Mouse (Mus musculus) heart, embryonic 11.5 days (tissue): ENCODE data around the gene Hip1r. TPM values are rescaled to one million over a fixed set of nuclear protein-coding genes. Genes with fewer than 3 reads are reported as not detected.

Source experiments
- ATAC-seq: fragments of 200-750 bp; cut with Nextera tagmentation; replicated peaks from 2 replicates; pipeline ENCODE4 v1.8.0; 2017; ENCODE audit warnings: moderate library complexity; ENCODE audit not compliant: insufficient number of reproducible peaks, low FRiP score, low TSS enrichment
- H3K27ac ChIP-seq: fragments of 300-500 bp; sonication (generic); 2 replicates; pipeline ENCODE4 v1.5.1; 2014; ENCODE audit warnings: mild to moderate bottlenecking, low read depth, low read length
- H3K27me3 ChIP-seq: fragments of 300-500 bp; sonication (generic); 2 replicates; pipeline ENCODE4 v1.6.1; 2014; ENCODE audit warnings: mild to moderate bottlenecking, low read length, mixed read lengths; ENCODE audit not compliant: control insufficient read depth, insufficient read depth
- H3K36me3 ChIP-seq: fragments of 300-500 bp; sonication (generic); 2 replicates; pipeline ENCODE4 v1.6.1; 2014; ENCODE audit warnings: mild to moderate bottlenecking, low read length, moderate library complexity, mixed read lengths; ENCODE audit not compliant: control insufficient read depth, insufficient read depth
- H3K4me1 ChIP-seq: fragments of 300-500 bp; sonication (generic); 2 replicates; pipeline ENCODE4 v1.6.1; 2014; ENCODE audit warnings: low read length; ENCODE audit not compliant: control insufficient read depth, insufficient read depth
- H3K4me2 ChIP-seq: fragments of 300-500 bp; sonication (generic); 2 replicates; pipeline ENCODE4 v1.6.1; 2014; ENCODE audit warnings: mild to moderate bottlenecking, moderate library complexity
- H3K4me3 ChIP-seq: fragments of 300-500 bp; sonication (generic); 2 replicates; pipeline ENCODE4 v1.5.1; 2014; ENCODE audit warnings: low read depth, low read length
- H3K9ac ChIP-seq: fragments of 300-500 bp; sonication (generic); 2 replicates; pipeline ENCODE4 v1.6.1; 2014; ENCODE audit warnings: mild to moderate bottlenecking, low read depth, low read length, moderate library complexity
- H3K9me3 ChIP-seq: fragments of 300-500 bp; sonication (generic); replicated peaks from 2 replicates; pipeline ENCODE4 v1.6.1; 2016; ENCODE audit warnings: low read length; ENCODE audit not compliant: control insufficient read depth
- WGBS: fragments of 180-500 bp; shearing (Covaris S2); extraction: QIAGEN DNeasy Blood & Tissue Kit; methylation state at CpG from one replicate; pipeline ENCODE4 v1.1.7; 2014; ENCODE audit not compliant: insufficient replicate concordance; 5-methylcytosine and 5-hydroxymethylcytosine counted together
- polyA plus RNA-seq: library from polyadenylated mRNA; unstranded; fragments of >200 nt; fragmentation: Nextera tagmentation; extraction: Ambion mirVana; gene quantifications from 2 replicates; pipeline ENCODE4 v1.2.1, GENCODE M21; 2014

Hip1r gene
- polyA plus RNA-seq, 1 experiment from 2014 or later: 2.7 TPM

GRCm38 (mm10) chr5:123938479-123938878 is 34.9 kb upstream of the Hip1r start:
- Histone ChIP-seq H3K27ac (no peak overlapping the region), H3K27me3 (no peaks in the 10 kb centered on the region), H3K9ac (no peak overlapping the region), H3K4me2 (no peak overlapping the region), H3K36me3 (no peaks in the 10 kb centered on the region), H3K4me1 (peaks cover 2% of the 10 kb centered on the region; the same call in 1 of the 2 replicates), H3K9me3 (no peaks in the 10 kb centered on the region), H3K4me3 (no peak overlapping the region)
- WGBS: 80% methylated on average over 5 of the region's 5 CpGs
- ATAC-seq: no peak

GRCm38 (mm10) chr5:123946546-123946945 is 26.9 kb upstream of the Hip1r start:
- H3K9ac ChIP-seq: no peak overlapping the region
- 70% methylated on average over 4 of the region's 4 CpGs for WGBS
- no peaks in the 10 kb centered on the region for H3K9me3 ChIP-seq
- H3K4me2 ChIP-seq: no peak overlapping the region
- H3K4me1 ChIP-seq: no peaks in the 10 kb centered on the region
- H3K4me3 ChIP-seq: no peak overlapping the region
- no peaks in the 10 kb centered on the region for H3K36me3 ChIP-seq
- no peak overlapping the region for H3K27ac ChIP-seq
- no peaks in the 10 kb centered on the region for H3K27me3 ChIP-seq
- no peak for ATAC-seq

GRCm38 (mm10) chr5:123947041-123947761 is 26.2 kb upstream of the Hip1r start:
- Histone ChIP-seq H3K9ac (no peak overlapping the region), H3K4me2 (no peak overlapping the region), H3K9me3 (no peaks in the 10 kb centered on the region), H3K27me3 (no peaks in the 10 kb centered on the region), H3K4me3 (no peak overlapping the region), H3K4me1 (no peaks in the 10 kb centered on the region), H3K27ac (no peak overlapping the region), H3K36me3 (no peaks in the 10 kb centered on the region)
- ATAC-seq: no peak
- WGBS: 50% methylated on average over 7 of the region's 7 CpGs

GRCm38 (mm10) chr5:123952365-123953045 is 20.9 kb upstream of the Hip1r start:
- H3K36me3 ChIP-seq: no peaks in the 10 kb centered on the region
- no peak overlapping the region for H3K4me3 ChIP-seq
- no peaks in the 10 kb centered on the region for H3K9me3 ChIP-seq
- H3K27me3 ChIP-seq: no peaks in the 10 kb centered on the region
- no peaks in the 10 kb centered on the region for H3K4me1 ChIP-seq
- WGBS: 57% methylated on average over 5 of the region's 5 CpGs
- H3K27ac ChIP-seq: no peak overlapping the region
- no peak overlapping the region for H3K4me2 ChIP-seq
- H3K9ac ChIP-seq: no peak overlapping the region
- ATAC-seq: no peak

- Histone ChIP-seq H3K27ac (no peak overlapping the region), H3K4me2 (no peak overlapping the region), H3K27me3 (no peaks in the 10 kb centered on the region), H3K4me3 (no peak overlapping the region), H3K9me3 (no peaks in the 10 kb centered on the region), H3K36me3 (no peaks in the 10 kb centered on the region), H3K9ac (no peak overlapping the region), H3K4me1 (no peaks in the 10 kb centered on the region)
- WGBS: 86% methylated on average over 8 of the region's 8 CpGs
- no peak for ATAC-seq
Observed at GRCm38 (mm10) chr5:123957213-123957612, 16.2 kb upstream of the Hip1r start.

- ATAC-seq: no peak
- Histone ChIP-seq H3K27me3 (no peaks in the 10 kb centered on the region), H3K36me3 (no peaks in the 10 kb centered on the region), H3K9me3 (no peaks in the 10 kb centered on the region), H3K27ac (no peak overlapping the region), H3K4me2 (no peak overlapping the region), H3K4me1 (no peaks in the 10 kb centered on the region), H3K9ac (no peak overlapping the region), H3K4me3 (no peak overlapping the region)
- 76% methylated on average over 3 of the region's 3 CpGs for WGBS
Observed at GRCm38 (mm10) chr5:123959018-123959417, 14.4 kb upstream of the Hip1r start.

GRCm38 (mm10) chr5:123960129-123960528 is 13.3 kb upstream of the Hip1r start:
- 73% methylated on average over 8 of the region's 8 CpGs for WGBS
- Histone ChIP-seq H3K27me3 (no peaks in the 10 kb centered on the region), H3K27ac (no peak overlapping the region), H3K4me2 (no peak overlapping the region), H3K9ac (no peak overlapping the region), H3K4me1 (no peaks in the 10 kb centered on the region), H3K36me3 (no peaks in the 10 kb centered on the region), H3K4me3 (no peak overlapping the region), H3K9me3 (no peaks in the 10 kb centered on the region)
- ATAC-seq: no peak

- H3K27me3 ChIP-seq: no peaks in the 10 kb centered on the region
- no peaks in the 10 kb centered on the region for H3K9me3 ChIP-seq
- H3K36me3 ChIP-seq: no peaks in the 10 kb centered on the region
- no peak for ATAC-seq
- H3K4me1 ChIP-seq: no peaks in the 10 kb centered on the region
- H3K9ac ChIP-seq: no peak overlapping the region
- H3K4me2 ChIP-seq: no peak overlapping the region
- no peak overlapping the region for H3K27ac ChIP-seq
- H3K4me3 ChIP-seq: no peak overlapping the region
- WGBS: 79% methylated on average over 12 of the region's 12 CpGs
Observed at GRCm38 (mm10) chr5:123961046-123961445, 12.4 kb upstream of the Hip1r start.

GRCm38 (mm10) chr5:123964208-123964607 is 9.2 kb upstream of the Hip1r start:
- no peaks in the 10 kb centered on the region for H3K9me3 ChIP-seq

More at GRCm38 (mm10) chr5:123964208-123964607, 9.2 kb upstream of the Hip1r start:
- Histone ChIP-seq H3K36me3 (no peaks in the 10 kb centered on the region), H3K4me2 (no peak overlapping the region), H3K27me3 (no peaks in the 10 kb centered on the region), H3K27ac (no peak overlapping the region), H3K4me3 (no peak overlapping the region), H3K9ac (no peak overlapping the region), H3K4me1 (no peaks in the 10 kb centered on the region)
- ATAC-seq: no peak
- WGBS: 92% methylated on average over 4 of the region's 4 CpGs
